Mouse (Mus musculus): ENCODE measurements around the gene Muc13. TPM values are rescaled to one million over a fixed set of nuclear protein-coding genes. Genes with fewer than 3 reads are reported as not detected.

Muc13 gene
- polyA plus RNA-seq, 1 experiment from 2014 or later, result 5.5 TPM

- peak overlapping the region; percentile 32; the same call in 1 of the 2 replicates for H3K27ac ChIP-seq
Measured at GRCm38 (mm10) chr16:33756396-33756795, 37.4 kb upstream of the Muc13 start.

GRCm38 (mm10) chr16:33759207-33759606 lies 34.6 kb upstream of the Muc13 start:
- H3K4me3 ChIP-seq, result no peak overlapping the region
- WGBS (ENCODE audit: insufficient replicate concordance), result 71% methylated on average over 7 of the region's 7 CpGs
- peaks cover 51% of the 10 kb centered on the region for H3K4me1 ChIP-seq
- H3K4me2 ChIP-seq, result no peak overlapping the region
- H3K27me3 ChIP-seq (replicated peaks), result no peaks in the 10 kb centered on the region
- H3K9me3 ChIP-seq (replicated peaks), result no peaks in the 10 kb centered on the region
- peaks cover 22% of the 10 kb centered on the region for H3K36me3 ChIP-seq
- no peak overlapping the region for H3K27ac ChIP-seq
- ATAC-seq, result no peak
- H3K9ac ChIP-seq, result no peak overlapping the region

More at GRCm38 (mm10) chr16:33756396-33756795, 37.4 kb upstream of the Muc13 start:
- Histone ChIP-seq H3K4me3 (peak overlapping the region; percentile 36), H3K4me1 (peaks cover 37% of the 10 kb centered on the region), H3K27me3 (replicated peaks) (no peaks in the 10 kb centered on the region), H3K36me3 (peaks cover 27% of the 10 kb centered on the region), H3K9ac (peak overlapping the region; percentile 45; the same call in 1 of the 2 replicates), H3K9me3 (replicated peaks) (no peaks in the 10 kb centered on the region), H3K4me2 (peak overlapping the region; percentile 54)
- ATAC-seq, result no peak
- 9% methylated on average over 6 of the region's 6 CpGs for WGBS (ENCODE audit: insufficient replicate concordance)

DNA sequence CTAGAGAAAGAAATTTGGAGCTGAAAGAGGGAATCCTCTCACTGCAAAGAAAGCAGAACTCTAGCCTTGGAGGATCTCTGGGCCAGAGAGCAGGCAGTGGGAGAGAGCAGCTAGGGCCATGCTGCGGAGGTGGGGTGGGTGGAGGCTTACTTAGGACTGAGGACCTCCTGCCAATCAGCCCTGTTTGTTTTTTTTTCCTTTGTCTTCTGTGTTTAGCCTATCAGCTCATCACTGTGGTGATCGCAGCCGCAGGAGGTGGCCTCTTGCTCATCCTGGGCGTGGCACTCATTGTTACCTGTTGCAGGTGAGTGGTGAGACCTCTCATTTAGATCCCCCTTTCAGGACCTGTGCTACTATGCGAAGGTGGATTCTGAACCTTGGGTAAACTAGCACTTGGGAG lies 33.3 kb upstream of the Muc13 start:
- WGBS (ENCODE audit: insufficient replicate concordance), result 22% methylated on average over 5 of the region's 5 CpGs
- H3K4me1 ChIP-seq, result peaks cover 58% of the 10 kb centered on the region
- no peak overlapping the region for H3K27ac ChIP-seq
- H3K36me3 ChIP-seq, result peaks cover 16% of the 10 kb centered on the region
- ATAC-seq, result no peak
- no peak overlapping the region for H3K4me2 ChIP-seq
- H3K9ac ChIP-seq, result no peak overlapping the region
- no peaks in the 10 kb centered on the region for H3K9me3 ChIP-seq (replicated peaks)
- no peak overlapping the region for H3K4me3 ChIP-seq
- H3K27me3 ChIP-seq (replicated peaks), result no peaks in the 10 kb centered on the region

DNA sequence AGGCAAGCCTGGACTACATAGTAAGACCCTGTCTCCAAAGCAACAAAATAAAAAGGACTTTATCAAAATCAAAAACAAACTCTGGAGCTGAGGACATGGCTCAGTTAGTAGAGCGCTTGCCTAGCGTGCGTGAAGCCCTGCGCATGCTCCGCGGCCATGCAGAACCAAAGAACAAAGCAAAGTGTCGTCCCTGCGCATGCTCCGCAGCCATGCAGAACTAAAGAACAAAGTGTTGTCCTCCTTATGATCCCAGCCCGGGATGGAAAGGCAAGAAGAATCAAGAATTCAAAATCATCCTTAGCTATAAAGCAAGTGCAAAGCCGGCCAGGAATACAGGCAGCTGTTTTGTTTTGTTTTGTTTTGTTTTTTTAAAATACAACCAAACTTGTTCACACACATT lies 32.8 kb upstream of the Muc13 start:
- Histone ChIP-seq H3K36me3 (peaks cover 14% of the 10 kb centered on the region), H3K27me3 (replicated peaks) (no peaks in the 10 kb centered on the region), H3K4me2 (no peak overlapping the region), H3K4me1 (peaks cover 58% of the 10 kb centered on the region), H3K9me3 (replicated peaks) (no peaks in the 10 kb centered on the region), H3K9ac (no peak overlapping the region), H3K4me3 (no peak overlapping the region), H3K27ac (no peak overlapping the region)
- WGBS (ENCODE audit: insufficient replicate concordance), result 75% methylated on average over 11 of the region's 11 CpGs
- no peak for ATAC-seq

DNA sequence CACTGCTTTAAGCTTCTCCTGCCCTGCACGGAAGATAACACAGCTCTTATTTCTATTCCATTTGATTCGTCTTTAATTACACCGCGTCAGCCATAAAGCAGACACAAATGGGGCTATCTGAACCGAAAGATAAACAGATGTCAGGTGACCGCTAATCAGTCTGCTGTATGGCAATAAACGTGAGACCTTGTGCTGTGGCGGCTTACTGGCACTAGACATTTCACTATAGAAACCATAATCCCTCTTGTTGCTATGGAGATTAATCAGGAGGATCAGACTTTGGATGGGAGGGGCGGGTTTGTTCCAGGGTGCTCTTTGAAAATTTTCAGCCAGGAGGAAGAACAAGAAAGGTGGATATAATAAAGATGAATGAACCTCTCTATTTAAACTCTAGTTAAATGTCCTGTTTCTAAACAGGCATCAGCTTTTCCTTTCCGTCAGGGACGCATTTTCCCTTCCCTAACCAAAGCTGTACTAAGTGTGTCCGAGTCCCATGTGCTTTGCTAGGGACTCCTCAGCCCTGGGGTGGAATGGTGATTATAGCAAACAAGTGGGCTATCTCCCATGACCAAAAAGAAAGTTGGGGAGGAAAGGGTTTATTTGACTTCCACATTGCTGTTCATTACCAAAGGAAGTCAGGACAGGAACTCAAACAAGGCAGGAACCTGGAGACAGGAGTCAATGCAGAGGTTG lies 29.2 kb upstream of the Muc13 start:
- Histone ChIP-seq H3K9me3 (replicated peaks) (no peaks in the 10 kb centered on the region), H3K4me2 (peak overlapping the region; percentile 17), H3K27me3 (replicated peaks) (no peaks in the 10 kb centered on the region), H3K36me3 (peaks cover 21% of the 10 kb centered on the region), H3K27ac (no peak overlapping the region), H3K4me3 (no peak overlapping the region), H3K9ac (no peak overlapping the region), H3K4me1 (peaks cover 67% of the 10 kb centered on the region)
- 0 out of 2 replicates have a peak, but pooled peaks have one; percentile 46 for ATAC-seq
- WGBS (ENCODE audit: insufficient replicate concordance), result 57% methylated on average over 12 of the region's 12 CpGs

DNA sequence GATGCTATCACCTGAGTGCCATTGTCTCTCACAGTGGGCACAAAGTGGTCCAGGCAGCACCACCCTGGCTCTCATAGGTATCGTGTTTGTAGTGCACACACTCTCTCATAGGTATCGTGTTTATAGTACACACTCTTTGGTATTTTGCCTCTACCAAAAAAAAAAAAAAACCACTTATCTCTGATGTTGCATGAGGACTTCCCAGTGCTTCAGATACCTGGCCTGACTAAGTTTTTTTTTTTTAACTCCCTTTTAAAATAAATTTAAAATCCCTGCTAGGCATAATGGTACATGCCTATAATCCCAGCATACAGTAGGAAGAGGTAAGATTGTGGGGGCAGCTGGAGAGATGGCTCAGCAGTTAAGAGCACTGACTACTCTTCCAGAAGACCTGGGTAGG lies 28.4 kb upstream of the Muc13 start:
- no peak overlapping the region for H3K9ac ChIP-seq
- no peak overlapping the region for H3K4me3 ChIP-seq
- peaks cover 63% of the 10 kb centered on the region for H3K4me1 ChIP-seq
- H3K36me3 ChIP-seq, result peaks cover 21% of the 10 kb centered on the region
- no peaks in the 10 kb centered on the region for H3K27me3 ChIP-seq (replicated peaks)
- ATAC-seq, result no peak
- no peak overlapping the region for H3K4me2 ChIP-seq
- 71% methylated on average over 2 of the region's 2 CpGs for WGBS (ENCODE audit: insufficient replicate concordance)
- no peak overlapping the region for H3K27ac ChIP-seq
- H3K9me3 ChIP-seq (replicated peaks), result no peaks in the 10 kb centered on the region

DNA sequence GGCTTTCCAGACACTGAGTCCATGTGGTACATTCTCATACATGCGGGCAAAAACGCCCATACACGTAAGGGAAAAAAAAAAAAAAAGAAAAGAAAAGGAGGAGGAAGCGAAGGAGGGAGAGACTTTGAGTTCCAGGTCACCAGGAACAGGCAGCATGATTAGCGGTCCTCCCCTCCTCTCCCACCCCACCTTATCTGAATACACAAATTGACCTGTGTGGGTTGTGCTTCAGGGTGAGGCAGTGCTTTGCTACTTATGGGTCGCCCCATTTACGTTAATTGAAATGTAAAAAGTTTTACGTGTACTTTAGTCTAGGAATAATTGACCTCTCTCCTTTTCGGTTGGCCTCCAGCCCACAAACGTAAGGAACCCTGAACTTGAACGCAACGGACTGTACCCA lies 27.5 kb upstream of the Muc13 start:
- H3K36me3 ChIP-seq, result peaks cover 21% of the 10 kb centered on the region; the same call in 1 of the 2 replicates
- 57% methylated on average over 12 of the region's 12 CpGs for WGBS (ENCODE audit: insufficient replicate concordance)
- ATAC-seq, result peak; percentile 64; the same call in 1 of the 2 replicates

DNA sequence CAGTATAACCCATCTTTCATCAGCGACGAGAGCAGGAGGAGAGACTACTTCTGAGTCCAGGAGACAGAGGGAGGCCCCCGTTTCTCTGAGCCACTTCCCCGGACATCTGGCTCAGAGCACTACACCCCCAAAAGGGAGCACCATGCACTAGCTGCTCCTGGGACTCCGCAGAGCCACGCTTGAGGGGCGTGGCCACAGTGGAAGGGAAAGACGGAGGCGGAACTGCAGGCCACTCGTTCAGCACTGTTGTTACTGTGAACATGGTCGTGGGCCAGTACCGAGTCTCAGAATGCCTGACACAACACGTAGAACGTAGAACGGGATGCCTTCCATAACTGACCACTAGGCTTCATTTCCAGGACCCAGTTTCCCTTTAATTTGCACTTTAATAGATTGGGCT lies 27.1 kb upstream of the Muc13 start:
- Histone ChIP-seq H3K9me3 (replicated peaks) (no peaks in the 10 kb centered on the region), H3K27me3 (replicated peaks) (no peaks in the 10 kb centered on the region), H3K4me1 (peaks cover 55% of the 10 kb centered on the region), H3K4me3 (peak overlapping the region; percentile 18; the same call in 1 of the 2 replicates), H3K9ac (no peak overlapping the region), H3K4me2 (peak overlapping the region; percentile 52), H3K27ac (no peak overlapping the region), H3K36me3 (peaks cover 21% of the 10 kb centered on the region; the same call in 1 of the 2 replicates)
- peak; percentile 59 for ATAC-seq
- WGBS (ENCODE audit: insufficient replicate concordance), result 50% methylated on average over 15 of the region's 15 CpGs

More for the DNA sequence above, 27.5 kb upstream of the Muc13 start:
- Histone ChIP-seq H3K4me1 (peaks cover 59% of the 10 kb centered on the region), H3K4me3 (peak overlapping the region; percentile 18; the same call in 1 of the 2 replicates), H3K9me3 (replicated peaks) (no peaks in the 10 kb centered on the region), H3K4me2 (peak overlapping the region; percentile 52), H3K27me3 (replicated peaks) (no peaks in the 10 kb centered on the region), H3K9ac (no peak overlapping the region), H3K27ac (no peak overlapping the region)

GRCm38 (mm10) chr16:33768491-33769278 lies 25.2 kb upstream of the Muc13 start:
- H3K4me2 ChIP-seq, result no peak overlapping the region
- no peak overlapping the region for H3K9ac ChIP-seq
- no peak overlapping the region for H3K4me3 ChIP-seq
- peaks cover 10% of the 10 kb centered on the region; the same call in 1 of the 2 replicates for H3K36me3 ChIP-seq
- 76% methylated on average over 3 of the region's 3 CpGs for WGBS (ENCODE audit: insufficient replicate concordance)
- H3K27ac ChIP-seq, result no peak overlapping the region
- no peak for ATAC-seq
- H3K27me3 ChIP-seq (replicated peaks), result no peaks in the 10 kb centered on the region
- no peaks in the 10 kb centered on the region for H3K9me3 ChIP-seq (replicated peaks)
- peaks cover 57% of the 10 kb centered on the region for H3K4me1 ChIP-seq

DNA sequence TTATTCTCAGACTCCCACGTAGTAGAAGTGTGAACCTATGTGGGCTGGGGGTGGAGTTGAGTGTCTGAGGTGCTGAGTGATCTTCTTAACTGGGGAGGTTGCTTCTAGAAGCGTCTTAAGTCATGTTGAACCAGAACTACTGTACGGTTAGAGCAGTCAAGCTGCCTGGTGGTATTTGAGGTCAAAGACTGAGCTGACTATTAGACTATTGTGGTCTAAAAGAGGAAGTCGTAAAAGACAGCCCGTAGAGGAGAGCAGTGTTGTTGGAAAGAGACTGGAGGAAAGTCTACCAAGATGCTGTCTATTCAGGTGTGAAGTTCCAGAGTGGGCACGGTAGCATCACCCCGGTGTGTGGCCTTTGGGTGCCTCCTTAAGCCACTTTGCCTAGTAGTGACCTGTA lies 24.0 kb upstream of the Muc13 start:
- no peak overlapping the region for H3K4me2 ChIP-seq
- H3K36me3 ChIP-seq, result peaks cover 10% of the 10 kb centered on the region; the same call in 1 of the 2 replicates
- no peak overlapping the region for H3K4me3 ChIP-seq
- peaks cover 46% of the 10 kb centered on the region for H3K4me1 ChIP-seq
- no peak overlapping the region for H3K9ac ChIP-seq
- no peaks in the 10 kb centered on the region for H3K27me3 ChIP-seq (replicated peaks)
- WGBS (ENCODE audit: insufficient replicate concordance), result 32% methylated on average over 7 of the region's 7 CpGs
- H3K9me3 ChIP-seq (replicated peaks), result no peaks in the 10 kb centered on the region
- ATAC-seq, result no peak
- no peak overlapping the region for H3K27ac ChIP-seq

DNA sequence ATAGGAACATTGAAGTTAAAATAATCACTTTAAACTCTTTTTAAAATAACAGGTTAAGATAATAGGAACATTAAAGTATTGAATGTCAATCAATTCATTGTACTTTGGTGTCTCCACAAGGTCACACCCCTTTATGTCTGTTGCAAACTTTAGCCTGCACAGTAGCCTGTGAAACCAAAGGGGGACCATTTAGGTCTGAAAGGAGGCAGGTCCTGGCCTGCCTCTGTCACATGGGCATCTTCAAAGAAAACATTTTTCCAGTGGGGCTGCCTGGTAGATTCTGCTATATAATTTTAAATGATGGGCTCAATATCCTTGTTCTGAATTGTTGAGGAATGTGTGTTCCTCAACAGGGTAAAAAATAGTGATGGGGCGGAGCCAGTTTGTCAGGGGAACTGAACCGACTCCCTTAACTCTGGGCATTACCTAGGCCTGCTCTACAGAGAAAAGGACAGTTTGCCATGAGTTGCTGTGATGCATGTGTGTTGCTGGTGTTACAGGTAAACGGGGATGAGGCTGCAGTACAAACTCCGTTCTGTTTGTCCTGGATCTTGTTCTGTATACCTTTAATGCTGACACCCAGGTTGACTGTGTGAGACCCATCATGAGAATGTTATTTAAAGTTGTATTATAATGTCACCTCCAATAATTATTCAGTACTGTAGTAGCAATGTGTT lies 22.9 kb upstream of the Muc13 start:
- Histone ChIP-seq H3K4me2 (no peak overlapping the region), H3K4me3 (no peak overlapping the region), H3K9ac (no peak overlapping the region), H3K27me3 (replicated peaks) (no peaks in the 10 kb centered on the region), H3K27ac (no peak overlapping the region), H3K36me3 (peaks cover 10% of the 10 kb centered on the region; the same call in 1 of the 2 replicates), H3K4me1 (peaks cover 42% of the 10 kb centered on the region), H3K9me3 (replicated peaks) (no peaks in the 10 kb centered on the region)
- no peak for ATAC-seq
- WGBS (ENCODE audit: insufficient replicate concordance), result 73% methylated on average over 4 of the region's 4 CpGs

All from liver, embryonic 12.5 days (tissue).